In the genomic region with DNA sequence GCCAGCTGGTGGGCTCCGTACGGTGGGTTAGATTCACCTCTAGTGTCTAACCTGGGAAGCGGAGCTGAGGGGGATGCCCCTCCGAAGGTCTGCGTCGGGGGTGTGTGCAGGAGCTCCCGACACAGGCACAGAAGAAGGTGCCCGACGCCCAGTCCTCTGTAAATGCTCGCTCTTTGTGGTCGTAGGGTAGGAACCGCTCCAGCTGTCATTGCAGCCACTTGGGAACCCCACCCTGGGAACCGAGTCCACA, we compare ENCODE assay signal across 8 mouse cellular contexts. TPM values are rescaled to one million over a fixed set of nuclear protein-coding genes. Genes with fewer than 3 reads are reported as not detected.
DNase-seq lines count a peak whose midpoint lies in the region; ATAC-seq and TF ChIP-seq lines count a peak whose summit lies in the region.

No protein-coding gene starts in this region.

- peaks cover 35% of the 10 kb centered on the region for H3K36me3 ChIP-seq in hindbrain, embryonic 12.5 days
- peaks cover 40% of the 10 kb centered on the region for H3K36me3 ChIP-seq in midbrain, embryonic 10.5 days

- peak overlapping the region; percentile 100 for H3K4me3 ChIP-seq in left cerebral cortex, adult 2 months
- peak overlapping the region; percentile 98 for H3K4me3 ChIP-seq in hindbrain, embryonic 12.5 days
- peak overlapping the region; percentile 99 for H3K4me3 ChIP-seq in midbrain, embryonic 10.5 days

- peak; percentile 66 for ATAC-seq in hindbrain, embryonic 12.5 days (ENCODE audit: low FRiP score)

- WGBS in hindbrain, embryonic 12.5 days = 0% methylated on average over 13 of the region's 13 CpGs
- WGBS in midbrain, embryonic 10.5 days = 0% methylated on average over 13 of the region's 13 CpGs

- no peaks in the 10 kb centered on the region for H3K27me3 ChIP-seq in hindbrain, embryonic 12.5 days
- no peaks in the 10 kb centered on the region for H3K27me3 ChIP-seq in midbrain, embryonic 10.5 days (ENCODE audit: low read depth, poor library complexity, severe bottlenecking)

- no peak for DNase-seq in left cerebral cortex, adult 2 months (ENCODE audit: extremely low spot score in 1 of 2, low spot score in 2 of 2)
- DNase-seq in left cerebral cortex, adult 18-20 months (ENCODE audit: low spot score in 2 of 2) = no peak
- peak; percentile 60 for DNase-seq in embryo, embryonic 9.5 days (ENCODE audit: extremely low spot score)
- no peak for DNase-seq in midbrain, embryonic 10.5 days (ENCODE audit: low spot score)
- DNase-seq in right cerebral cortex, adult 2 months (ENCODE audit: low spot score in 2 of 2) = no peak
- DNase-seq in left cerebral cortex, adult 11 months (ENCODE audit: low spot score) = no peak
- DNase-seq in ovary, postnatal 36 days (ENCODE audit: low spot score) = no peak

- no peak for TF ChIP-seq CTCF in left cerebral cortex, adult 2 months (IDR thresholded peaks at IDR 0.05)

- H3K9ac ChIP-seq in hindbrain, embryonic 12.5 days = peak overlapping the region; percentile 96

- peaks cover 25% of the 10 kb centered on the region for H3K4me1 ChIP-seq in hindbrain, embryonic 12.5 days
- peaks cover 30% of the 10 kb centered on the region for H3K4me1 ChIP-seq in midbrain, embryonic 10.5 days

- peak overlapping the region; percentile 98 for H3K27ac ChIP-seq in left cerebral cortex, adult 2 months
- H3K27ac ChIP-seq in hindbrain, embryonic 12.5 days = peak overlapping the region; percentile 88
- peak overlapping the region; percentile 98 for H3K27ac ChIP-seq in midbrain, embryonic 10.5 days (replicated peaks)

- peak overlapping the region; percentile 70 for H3K4me2 ChIP-seq in hindbrain, embryonic 12.5 days (replicated peaks)

- no peaks in the 10 kb centered on the region for H3K9me3 ChIP-seq in hindbrain, embryonic 12.5 days (replicated peaks)
- no peaks in the 10 kb centered on the region for H3K9me3 ChIP-seq in midbrain, embryonic 10.5 days (replicated peaks)

- intact Hi-C loops in left cerebral cortex, adult 2 months (cut with DNase I) = loop anchor here (2.0 kb wide), 2 partner anchors 22 to 36 kb away; a partner anchor contains a TSS

RNA-seq across cellular contexts. Expression of a gene that starts 0.7 kb away (rescaled TPM):
- total RNA-seq in left cerebral cortex, adult 2 months (2021) = 100 to 1,000 TPM in 1 of 2 experiments, 10 to 100 TPM in 1; 96.6 to 121 TPM
- 100 to 1,000 TPM; 119 to 141 TPM for total RNA-seq in left cerebral cortex, adult 18-20 months (2021)
- 135 and 146 TPM in 2 replicates for polyA plus RNA-seq in hindbrain, embryonic 12.5 days (2016; fragmentation: Nextera tagmentation; extraction: Ambion mirVana)
- 106 and 131 TPM in 2 replicates for polyA plus RNA-seq in midbrain, embryonic 10.5 days (2016; fragmentation: Nextera tagmentation; extraction: Ambion mirVana)

RNA-seq across cellular contexts. Expression of a gene that starts 20.8 kb away (rescaled TPM):
- total RNA-seq in left cerebral cortex, adult 2 months (2021) = 10 to 100 TPM; 14.7 to 16.3 TPM
- total RNA-seq in left cerebral cortex, adult 18-20 months (2021) = 10 to 100 TPM; 18.0 to 18.7 TPM
- 23.1 and 25.3 TPM in 2 replicates for polyA plus RNA-seq in hindbrain, embryonic 12.5 days (2016; fragmentation: Nextera tagmentation; extraction: Ambion mirVana)
- polyA plus RNA-seq in midbrain, embryonic 10.5 days (2016; fragmentation: Nextera tagmentation; extraction: Ambion mirVana) = 21.3 and 22.6 TPM in 2 replicates

RNA-seq across cellular contexts. Expression of a gene that starts 48.3 kb away (rescaled TPM):
- total RNA-seq in left cerebral cortex, adult 2 months (2021) = not detected
- not detected for total RNA-seq in left cerebral cortex, adult 18-20 months (2021)
- polyA plus RNA-seq in hindbrain, embryonic 12.5 days (2016; fragmentation: Nextera tagmentation; extraction: Ambion mirVana) = 0.15 TPM in 1 of 2 replicates, not detected in the other
- 0.11 TPM in 1 of 2 replicates, not detected in the other for polyA plus RNA-seq in midbrain, embryonic 10.5 days (2016; fragmentation: Nextera tagmentation; extraction: Ambion mirVana)
